Mouse (Mus musculus) megakaryocyte, embryonic 14.5 days (primary cell): ENCODE measurements around the gene Pcsk6.

Experiments
- FLI1 ChIP-seq: IDR thresholded peaks from 2 replicates; pipeline ENCODE4 v1.6.1; 2012; ENCODE audit warnings: low read length, inconsistent platforms, mixed read lengths
- GATA1 ChIP-seq: IDR thresholded peaks from 3 replicates; pipeline ENCODE4 v1.6.1; 2012; ENCODE audit warnings: mixed read lengths, low read length, inconsistent platforms, borderline replicate concordance

DNA sequence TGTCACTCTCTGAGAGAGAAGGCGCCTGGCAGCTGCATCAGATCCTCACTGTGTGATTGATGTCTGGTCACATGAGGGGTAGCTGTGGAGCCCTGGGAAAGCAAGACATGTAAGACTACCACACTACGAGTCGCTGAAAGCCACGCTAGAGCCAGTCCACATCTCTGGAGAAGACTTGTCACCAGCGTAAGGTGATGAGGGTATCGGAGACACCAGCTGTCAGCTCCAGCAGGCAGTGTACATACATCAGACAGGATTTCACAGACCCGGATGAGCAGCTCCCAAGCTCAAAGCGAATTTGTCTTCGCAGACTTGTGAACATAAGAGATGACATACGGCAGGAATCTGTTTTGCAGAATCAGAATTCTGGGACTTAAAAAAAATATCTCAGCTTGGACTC is 32.0 kb downstream of the Pcsk6 start:
- TF ChIP-seq GATA1 (no peak), FLI1 (no peak)
